Mouse (Mus musculus) MEL (cell line): Measurements from ENCODE around the gene Rac1.
"Not testable (repeated sequence)": the region's sequence is repeated elsewhere in the genome, so short reads cannot be mapped to it uniquely, and the experiment has no call there.

Experiments
- CTCF ChIP-seq, 3 experiments: IDR thresholded peaks in 2 of 3; conservative IDR thresholded peaks in 1 of 3; 2 replicates each; pipeline ENCODE4 v1.5.1; 2011 to 2012; ENCODE audit warnings: low read length in 3 of 3, low read depth in 2 of 3, mild to moderate bottlenecking in 2 of 3, improper control_type of control experiment in 1 of 3, inconsistent platforms in 1 of 3, mixed read lengths in 1 of 3, moderate library complexity in 1 of 3; ENCODE audit not compliant: control insufficient read depth in 1 of 3, insufficient read depth in 1 of 3, poor library complexity in 1 of 3, severe bottlenecking in 1 of 3
- EP300 ChIP-seq, 2 experiments: IDR thresholded peaks; 2 replicates each; pipeline ENCODE4 v1.6.1; 2011; ENCODE audit warnings: improper control_type of control experiment in 2 of 2, low read length in 2 of 2, low read depth in 1 of 2, mild to moderate bottlenecking in 1 of 2
- ETS1 ChIP-seq: IDR thresholded peaks from 2 replicates; pipeline ENCODE4 v1.6.1; 2012; ENCODE audit warnings: low read depth, mild to moderate bottlenecking, inconsistent platforms, low read length, improper control_type of control experiment, moderate library complexity
- GATA1 ChIP-seq: IDR thresholded peaks from 2 replicates; pipeline ENCODE4 v1.6.1; 2011; ENCODE audit warnings: low read depth, low read length, improper control_type of control experiment
- JUND ChIP-seq: IDR thresholded peaks from 2 replicates; pipeline ENCODE4 v1.6.1; 2011; ENCODE audit warnings: low read depth, mild to moderate bottlenecking, improper control_type of control experiment, low read length
- MAX ChIP-seq: IDR thresholded peaks from 2 replicates; pipeline ENCODE4 v1.6.1; 2011; ENCODE audit warnings: low read length, improper control_type of control experiment
- POLR2A ChIP-seq, 2 experiments: IDR thresholded peaks; 2 replicates each; pipeline ENCODE4 v1.6.1; 2011 to 2012; ENCODE audit warnings: low read length in 2 of 2, mild to moderate bottlenecking in 2 of 2, control low read depth in 1 of 2, improper control_type of control experiment in 1 of 2, low read depth in 1 of 2, moderate library complexity in 1 of 2; ENCODE audit not compliant: control insufficient read depth in 1 of 2, insufficient read depth in 1 of 2, poor library complexity in 1 of 2
- POLR2AphosphoS2 ChIP-seq: IDR thresholded peaks from 2 replicates; pipeline ENCODE4 v1.6.1; 2011; ENCODE audit warnings: low read length, improper control_type of control experiment
- POLR2AphosphoS5 ChIP-seq: IDR thresholded peaks from 2 replicates; pipeline ENCODE4 v1.6.1; 2012; ENCODE audit warnings: low read depth, borderline replicate concordance, mild to moderate bottlenecking, inconsistent platforms, low read length, moderate library complexity, mixed read lengths
- TAL1 ChIP-seq: IDR thresholded peaks from 2 replicates; pipeline ENCODE4 v1.6.1; 2012; ENCODE audit warnings: mild to moderate bottlenecking, inconsistent platforms, low read length, moderate library complexity, mixed read lengths
- TBP ChIP-seq: IDR thresholded peaks from 2 replicates; pipeline ENCODE4 v1.8.0; 2011; ENCODE audit warnings: low read depth, low read length, improper control_type of control experiment
- USF1 ChIP-seq: IDR thresholded peaks from 2 replicates; pipeline ENCODE4 v1.6.1; 2014; ENCODE audit warnings: low read depth, mild to moderate bottlenecking, inconsistent platforms, low read length, improper control_type of control experiment, moderate library complexity

DNA sequence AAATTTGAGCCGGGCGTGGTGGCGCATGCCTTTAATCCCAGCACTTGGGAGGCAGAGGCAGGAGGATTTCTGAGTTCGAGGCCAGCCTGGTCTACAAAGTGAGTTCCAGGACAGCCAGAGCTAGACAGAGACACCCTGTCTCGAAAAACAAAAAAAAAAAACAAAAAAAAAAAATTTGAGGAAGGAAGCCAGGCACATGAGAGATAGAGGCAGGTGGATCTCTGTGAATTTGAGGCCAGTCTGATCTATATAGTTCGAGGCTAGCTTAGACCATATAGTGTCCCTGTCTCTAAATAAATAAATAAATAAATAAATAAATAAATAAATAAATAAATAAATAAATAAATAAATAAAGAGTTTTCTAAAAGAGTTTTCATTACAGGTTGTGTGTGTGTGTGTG is 39.0 kb upstream of the Rac1 start:
- TF ChIP-seq TAL1; CTCF (IDR thresholded peaks at IDR 0.05 in 2 of 3, conservative IDR thresholded peaks at IDR 0.05 in 1 of 3; ENCODE audit: control insufficient read depth in 1 of 3, insufficient read depth in 1 of 3, low read depth in 2 of 3, low read length in 3 of 3, poor library complexity in 1 of 3, severe bottlenecking in 1 of 3); TBP; POLR2AphosphoS5; MAX; USF1; POLR2A (IDR thresholded peaks at IDR 0.05; ENCODE audit: control insufficient read depth in 1 of 2, insufficient read depth in 1 of 2, low read depth in 1 of 2, low read length in 2 of 2, poor library complexity in 1 of 2); POLR2AphosphoS2; EP300 (IDR thresholded peaks at IDR 0.05; ENCODE audit: low read depth in 1 of 2, low read length in 2 of 2); JUND; ETS1: not testable (repeated sequence)
- 0 out of 2 replicates have a peak, but pooled peaks have one; percentile 7 for TF ChIP-seq GATA1
